Mouse (Mus musculus) thymus, postnatal 0 days (tissue): ENCODE results near the gene Slc35b1. TPM values are rescaled to one million over a fixed set of nuclear protein-coding genes. Genes with fewer than 3 reads are reported as not detected.
"Not testable (repeated sequence)": the region's sequence is repeated elsewhere in the genome, so short reads cannot be mapped to it uniquely, and the experiment has no call there.

Experiments used
- DNase-seq: peaks from one replicate; pipeline ENCODE4 v3.0.0-alpha.2; 2015; ENCODE audit warnings: low spot score
- polyA plus RNA-seq: library from polyadenylated mRNA; unstranded; fragments of >200 nt; fragmentation: Nextera tagmentation; extraction: Ambion mirVana; gene quantifications from 2 replicates; pipeline ENCODE4 v1.2.1, GENCODE M21; 2015

Slc35b1 gene
- polyA plus RNA-seq, 1 experiment from 2014 or later: 93.1 TPM

DNA sequence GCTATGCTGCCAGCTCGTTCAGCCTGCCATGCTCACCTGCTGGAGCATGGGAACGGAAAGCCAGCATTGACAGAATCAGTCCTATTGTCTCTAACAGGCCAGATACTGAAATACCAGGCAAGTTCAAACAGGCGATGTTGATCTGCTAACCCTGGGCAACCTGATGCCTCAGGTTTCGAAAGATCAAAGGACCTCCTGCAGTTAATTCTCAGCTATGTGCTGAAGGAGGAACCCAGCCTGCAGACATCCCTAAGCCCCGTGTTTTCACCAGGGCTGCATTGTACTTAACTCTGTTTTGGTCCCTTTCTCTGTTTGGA, 9.0 kb downstream of the Slc35b1 start:
- peak; percentile 39 for DNase-seq

DNA sequence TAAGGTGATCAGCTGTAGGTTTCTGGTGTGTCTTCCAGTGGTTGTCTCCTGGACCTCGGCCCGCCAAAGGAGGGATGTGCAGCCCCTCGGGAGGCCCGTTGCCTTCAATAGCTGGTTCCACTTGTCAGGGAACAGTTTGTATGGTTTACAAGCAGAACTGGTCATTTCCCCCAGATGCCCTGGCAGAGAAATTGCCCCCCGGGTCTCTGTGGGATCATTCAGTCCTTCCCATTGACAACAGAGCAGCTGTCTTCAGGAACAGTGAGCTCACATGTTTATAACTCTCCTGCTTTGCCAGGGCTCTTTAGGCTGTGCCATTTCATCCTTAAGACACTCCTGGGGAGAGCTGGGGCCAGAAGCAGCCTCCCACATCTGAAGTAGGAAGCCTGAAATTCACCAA, 9.6 kb downstream of the Slc35b1 start:
- no peak for DNase-seq

DNA sequence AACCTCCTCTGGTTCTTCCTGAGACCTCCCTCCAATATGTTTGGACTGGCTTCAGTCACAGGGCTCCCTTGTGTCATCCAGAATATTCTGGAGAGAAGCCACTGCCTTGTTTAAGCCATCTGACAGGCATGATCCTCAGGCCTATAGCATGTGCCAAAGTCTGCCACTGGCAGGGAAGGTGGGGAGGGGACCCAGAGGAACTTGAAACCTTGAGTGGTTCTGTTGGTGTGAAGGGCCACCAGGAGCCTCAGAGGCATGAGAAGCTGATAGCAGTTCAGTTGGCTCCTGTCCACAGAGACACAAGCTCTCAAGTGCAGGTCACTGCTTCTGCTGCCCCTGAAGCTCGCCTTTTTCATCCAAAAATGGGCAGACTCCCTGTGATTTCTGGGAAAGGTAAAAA, 12.1 kb downstream of the Slc35b1 start:
- no peak for DNase-seq

DNA sequence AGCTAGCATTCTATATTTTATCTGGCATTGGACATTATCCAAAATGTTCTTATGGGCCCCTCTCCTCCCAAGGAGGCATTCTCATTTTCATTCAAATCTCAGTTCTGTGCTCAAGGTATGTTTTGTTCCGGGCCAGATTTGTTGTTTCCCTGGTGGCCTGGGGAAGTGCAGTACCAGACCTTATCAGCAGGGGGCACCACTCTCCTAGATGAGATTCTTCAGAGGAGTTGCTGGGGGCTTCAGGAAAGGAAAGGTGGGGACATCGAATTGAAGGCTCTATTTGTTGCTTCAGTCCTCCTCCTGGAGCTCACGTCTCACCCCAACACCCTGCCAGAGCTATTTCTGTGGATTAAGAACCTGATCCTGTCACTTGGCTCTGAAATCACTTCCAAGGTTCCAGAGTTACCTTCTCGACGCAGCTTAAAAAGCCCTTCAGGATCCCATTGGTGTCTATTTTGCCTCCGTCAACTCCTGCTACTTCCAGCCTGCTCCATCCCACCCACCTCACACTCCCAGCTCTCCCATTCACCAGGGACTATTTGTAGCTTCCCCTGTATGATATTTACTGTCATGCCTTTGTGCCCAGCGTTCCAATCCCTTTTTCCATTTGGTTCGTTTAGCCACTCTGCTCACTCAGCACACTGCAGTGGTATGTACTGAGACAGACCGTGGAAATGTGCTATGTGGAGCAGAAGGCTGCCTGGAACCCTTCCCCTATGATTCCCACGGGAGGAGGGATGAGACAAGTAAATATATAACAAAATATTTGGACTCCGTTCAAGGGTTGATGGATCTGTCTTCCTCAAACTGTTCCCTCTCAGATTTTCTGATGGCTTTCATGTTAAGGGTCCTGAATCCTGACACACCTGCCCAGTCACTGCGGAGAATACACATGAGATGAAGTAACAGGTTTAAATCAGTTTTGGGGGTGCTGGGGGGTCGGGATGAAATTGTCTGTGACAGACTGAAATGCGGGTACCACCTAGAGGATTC, 13.6 kb downstream of the Slc35b1 start:
- DNase-seq: peak; percentile 73

DNA sequence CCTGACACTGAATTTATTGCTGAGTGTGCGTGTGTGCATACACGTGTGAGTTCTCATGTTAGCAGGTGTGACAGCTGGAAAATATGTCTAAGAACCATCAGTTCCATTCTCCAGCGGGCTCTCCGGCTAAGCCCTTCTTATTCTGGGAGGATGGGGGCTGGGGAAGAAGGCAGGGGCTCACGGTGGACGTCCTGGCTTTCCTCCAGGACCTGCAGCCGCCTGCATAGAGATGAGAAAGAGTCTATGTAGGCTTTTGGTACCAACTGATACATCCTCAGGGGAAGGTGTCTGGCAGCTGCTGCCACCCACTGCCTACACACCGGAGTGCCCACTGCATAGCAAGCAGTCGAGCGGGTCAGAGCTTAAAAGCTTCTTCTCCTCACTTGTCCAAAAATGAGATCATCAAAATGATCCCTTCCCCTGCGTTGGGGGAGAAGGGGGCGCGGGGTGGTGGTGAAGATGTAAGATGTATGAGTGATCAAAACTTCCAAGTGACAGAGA, 15.1 kb downstream of the Slc35b1 start:
- DNase-seq: no peak

DNA sequence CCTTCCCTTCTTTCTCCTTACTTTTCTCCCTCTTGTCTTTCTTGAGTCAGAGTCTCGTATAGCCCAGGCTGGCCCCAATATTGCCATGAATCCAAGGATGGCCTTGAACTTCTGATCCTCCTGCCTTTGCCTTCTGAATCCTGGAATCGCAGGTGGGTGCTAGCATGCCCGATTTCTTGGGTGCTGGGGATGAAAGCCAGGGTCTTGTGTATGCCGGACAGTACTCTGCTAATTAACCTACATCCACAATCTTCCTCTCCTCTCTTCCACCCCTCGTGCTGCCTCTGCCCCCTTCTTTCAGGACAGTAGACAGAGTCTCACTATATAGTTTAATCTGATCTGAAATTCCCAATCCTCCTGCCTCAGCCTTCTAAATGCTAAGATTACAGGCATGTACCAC, 17.1 kb downstream of the Slc35b1 start:
- DNase-seq: no peak

DNA sequence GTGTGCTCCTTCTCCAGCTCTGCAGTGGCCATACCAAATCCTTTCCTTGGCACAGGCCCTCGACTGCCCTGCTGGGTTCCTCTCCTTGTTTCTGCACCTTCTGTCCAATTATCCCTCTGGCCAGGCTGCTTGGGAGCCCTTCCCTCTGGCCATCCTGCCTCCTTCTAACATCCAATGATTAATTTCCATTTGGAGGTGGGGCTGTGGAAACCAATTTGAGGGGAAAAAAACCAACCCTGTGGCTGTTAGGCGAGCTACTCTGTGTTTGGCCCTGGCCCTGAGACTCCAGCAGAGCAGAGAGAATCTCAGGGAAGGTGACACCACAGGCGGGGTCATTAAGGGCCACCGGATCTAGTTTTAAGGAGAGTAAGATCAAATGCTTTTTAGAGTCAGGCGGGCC, 17.7 kb downstream of the Slc35b1 start:
- no peak for DNase-seq

DNA sequence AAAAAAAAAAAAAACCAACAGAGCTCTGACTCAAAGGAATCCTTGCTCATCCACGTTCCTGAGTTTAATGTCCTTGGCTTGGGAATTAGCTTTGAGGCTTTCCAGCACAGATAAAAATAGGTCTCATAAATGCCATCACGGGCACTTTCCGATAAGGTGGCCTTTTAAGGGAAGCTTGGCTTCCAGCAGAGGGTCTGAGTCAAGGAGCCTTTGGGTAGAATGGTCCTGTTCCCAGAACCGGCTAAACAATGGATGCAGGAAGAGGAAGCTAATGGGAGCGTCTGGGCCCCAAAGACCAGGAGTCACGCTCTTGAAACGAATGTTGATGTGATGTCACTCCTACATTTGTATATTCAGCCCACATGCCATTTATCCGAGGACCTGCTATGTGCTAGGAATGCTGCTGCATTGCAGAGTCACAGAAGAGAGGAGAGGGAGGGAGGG, 18.2 kb downstream of the Slc35b1 start:
- no peak for DNase-seq

DNA sequence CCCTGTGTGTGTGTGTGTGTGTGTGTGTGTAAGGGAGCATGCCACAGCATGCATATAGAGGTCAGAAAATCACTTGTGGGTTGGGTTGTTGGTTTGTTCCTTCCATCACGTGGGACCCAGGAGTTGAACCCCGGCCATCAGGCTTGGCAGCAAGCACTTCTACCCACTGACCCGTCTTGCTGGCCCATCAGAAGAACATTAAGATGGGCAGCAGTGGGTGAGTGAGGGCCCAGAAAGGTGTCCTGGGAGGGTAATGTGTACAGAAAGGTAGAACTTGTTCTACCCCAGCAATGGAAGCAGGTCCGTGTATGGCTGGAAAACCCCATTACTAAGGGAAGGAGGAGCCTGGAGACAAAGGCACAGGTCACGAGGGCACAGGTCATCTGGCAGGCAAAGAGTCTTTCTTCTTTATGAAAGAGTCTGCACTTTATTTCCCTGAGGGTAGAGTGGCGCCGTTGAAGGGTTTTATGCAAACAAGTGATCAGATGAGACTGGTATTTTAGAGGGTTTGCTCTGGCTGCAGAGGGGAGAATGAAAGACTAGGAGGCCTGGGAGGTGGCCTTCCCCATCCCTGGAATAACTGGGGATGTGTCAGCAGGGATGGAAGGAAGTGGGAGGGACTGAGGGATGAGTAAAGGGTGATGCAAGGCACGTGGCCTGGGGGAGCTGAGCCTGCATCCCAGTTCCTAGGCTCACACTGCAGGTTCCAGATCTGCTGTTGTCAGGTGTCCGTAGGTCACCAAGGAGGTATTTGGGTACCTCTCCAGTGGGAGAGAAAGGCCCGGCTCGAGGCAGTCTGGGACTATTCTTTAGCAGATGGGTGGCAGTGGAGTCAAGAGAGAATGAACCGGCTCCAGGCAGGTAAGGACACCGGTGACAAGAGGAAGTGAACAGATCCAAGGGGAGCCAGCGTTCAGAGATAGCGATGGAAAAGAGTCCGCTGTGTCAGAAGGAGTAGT, 19.2 kb downstream of the Slc35b1 start:
- DNase-seq: no peak

DNA sequence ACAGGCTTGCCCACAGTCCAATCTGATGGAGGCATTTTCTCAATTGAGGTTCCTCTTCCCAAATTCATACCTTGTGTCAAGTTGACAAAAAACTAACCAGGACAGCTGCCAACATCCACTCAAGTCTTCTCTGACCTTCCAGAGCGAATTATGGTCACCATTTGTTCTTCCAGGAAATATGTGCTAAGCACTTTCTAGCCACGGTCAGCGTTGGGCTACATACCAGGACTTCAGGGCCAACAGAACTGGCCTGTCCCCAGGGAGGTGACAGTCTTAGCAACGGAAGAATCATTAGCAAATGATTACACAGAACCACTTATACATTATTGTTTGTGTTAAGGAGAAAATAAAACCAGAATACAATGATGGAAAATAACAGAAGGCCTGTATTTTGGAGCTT, 21.3 kb downstream of the Slc35b1 start:
- DNase-seq: no peak

DNA sequence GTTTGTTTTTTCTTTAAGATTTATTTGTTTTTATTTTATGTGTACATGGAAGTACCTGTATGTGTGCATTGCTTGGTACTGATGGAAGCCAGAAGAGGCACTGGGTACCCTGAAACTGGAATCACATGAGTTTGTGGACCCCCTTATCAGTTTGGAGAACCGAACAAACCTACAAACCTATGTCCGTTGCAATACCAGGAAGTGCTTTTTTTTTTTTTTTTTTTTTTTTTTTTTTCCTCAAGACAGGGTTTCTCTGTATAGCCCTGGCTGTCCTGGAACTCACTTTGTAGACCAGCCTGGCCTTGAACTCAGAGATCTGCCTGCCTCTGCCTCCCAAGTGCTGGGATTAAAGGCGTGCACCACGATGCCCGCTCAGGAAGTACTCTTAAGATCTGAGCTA, 21.9 kb downstream of the Slc35b1 start:
- not testable (repeated sequence) for DNase-seq

DNA sequence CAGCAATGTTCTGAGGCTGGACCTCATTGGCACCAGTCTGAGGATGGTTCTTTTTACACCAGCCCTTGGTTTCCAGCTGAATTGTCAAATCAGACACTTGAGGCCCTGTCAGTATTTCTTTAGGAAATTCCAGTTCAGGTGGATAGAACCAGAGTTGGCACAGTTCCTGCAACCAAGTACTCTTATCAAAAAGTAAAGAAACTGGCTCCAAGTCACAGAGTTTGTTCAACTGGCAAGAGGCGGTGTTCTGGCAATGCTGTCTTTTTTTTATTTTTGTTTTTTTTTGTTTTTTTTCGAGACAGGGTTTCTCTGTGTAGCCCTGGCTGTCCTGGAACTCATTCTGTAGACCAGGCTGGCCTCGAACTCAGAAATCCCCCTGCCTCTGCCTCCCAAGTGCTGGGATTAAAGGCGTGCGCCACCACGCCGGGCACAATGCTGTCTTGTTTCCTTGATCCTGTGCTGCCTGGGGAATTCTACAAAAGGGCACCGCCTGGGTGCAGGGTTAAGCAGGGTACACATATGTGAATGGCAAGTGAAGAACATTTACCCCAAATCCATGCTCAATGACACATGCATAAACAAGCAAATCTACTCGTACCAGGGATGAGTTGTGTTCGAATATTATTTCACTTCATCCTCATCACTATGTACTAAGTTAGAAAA, 25.1 kb downstream of the Slc35b1 start:
- DNase-seq: no peak

DNA sequence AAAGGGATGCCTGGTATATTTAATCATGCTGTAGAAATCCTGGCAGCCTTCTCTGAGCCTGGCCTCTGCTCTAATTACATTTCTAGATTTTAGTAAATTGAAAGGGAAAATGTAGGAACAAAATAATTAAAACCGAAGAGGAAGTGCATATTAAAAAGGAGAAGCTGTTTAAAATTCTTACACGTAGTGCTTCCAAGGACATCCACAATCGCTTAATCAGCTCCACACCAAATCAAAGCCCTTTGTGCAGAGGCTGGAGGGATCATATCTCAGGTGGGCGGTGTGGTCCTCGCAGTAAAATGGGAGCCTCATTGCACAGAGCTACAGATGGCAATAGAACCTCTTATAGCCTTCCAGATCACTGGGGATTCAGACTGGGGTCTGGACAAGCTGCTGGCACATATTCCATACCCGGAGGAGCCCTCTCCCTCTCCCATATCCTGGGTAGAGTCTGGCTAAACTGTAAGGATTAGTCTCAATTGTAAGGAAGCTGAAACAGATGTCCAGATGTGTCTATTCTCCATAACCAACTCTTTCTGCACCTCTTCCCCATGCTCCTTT, 27.0 kb downstream of the Slc35b1 start:
- DNase-seq: no peak

DNA sequence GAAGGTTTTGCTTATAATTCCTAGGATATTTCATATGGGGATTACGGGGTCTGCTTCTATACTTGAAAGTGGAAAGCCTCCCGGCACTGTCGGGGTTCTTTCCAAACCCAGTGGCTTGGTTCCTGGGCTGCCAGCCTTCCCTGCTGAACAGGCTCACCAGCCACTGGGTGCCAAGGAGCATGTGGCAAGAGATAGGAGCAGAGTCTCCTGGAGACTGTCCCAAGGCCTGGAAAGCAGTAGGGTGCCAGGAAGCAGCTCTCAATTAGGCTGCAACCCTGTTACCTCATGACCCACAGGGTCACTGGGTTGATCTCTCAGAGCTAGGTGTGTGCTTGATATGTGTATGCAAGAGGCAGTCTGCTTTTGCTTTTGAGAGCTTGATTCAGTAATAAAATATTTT, 28.1 kb downstream of the Slc35b1 start:
- no peak for DNase-seq

DNA sequence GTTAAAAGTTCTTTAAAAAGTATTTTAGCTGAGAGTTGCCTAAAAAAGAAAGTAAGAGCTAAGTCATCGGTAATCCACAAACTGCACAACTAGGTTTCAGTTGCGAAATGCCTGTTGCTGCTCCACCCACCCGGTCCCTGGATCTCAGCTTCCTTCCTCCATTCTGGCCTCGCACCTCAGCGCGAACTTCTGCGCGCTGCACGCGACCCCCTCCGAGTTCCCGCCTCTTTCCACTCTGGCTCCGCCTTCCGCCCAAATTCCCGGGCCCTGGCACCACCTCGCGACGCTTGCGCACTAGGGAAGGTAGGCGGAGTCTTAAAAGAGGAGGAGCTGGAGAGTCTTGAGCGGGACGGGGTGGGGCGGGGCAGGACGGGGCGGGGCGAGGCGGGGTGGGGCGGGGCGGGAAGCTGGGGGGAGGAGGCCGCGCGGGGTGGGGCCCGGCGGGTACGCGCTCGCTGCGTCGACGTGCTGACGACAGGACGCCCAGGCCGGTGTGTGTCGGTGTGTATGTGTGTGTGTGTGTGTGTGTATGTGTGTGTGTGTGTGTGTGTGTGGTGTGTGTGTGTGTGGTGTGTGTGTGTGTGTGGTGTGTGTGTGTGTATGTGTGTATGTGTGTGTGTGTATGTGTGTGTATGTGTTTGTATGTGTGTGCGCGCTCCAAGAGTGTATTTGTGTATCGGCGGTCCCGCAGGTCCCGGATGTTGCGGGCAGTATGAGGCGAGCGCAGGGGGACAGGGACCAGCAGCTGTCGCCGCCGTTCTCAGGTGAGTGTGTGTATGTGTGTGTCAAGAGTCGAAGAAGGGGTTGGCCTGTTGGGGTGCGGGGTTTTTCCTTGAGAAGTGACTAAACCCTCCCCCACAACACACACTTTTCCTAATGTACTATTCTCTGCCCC, 29.4 kb downstream of the Slc35b1 start, which contains the start of gene Spop:
Gene Spop (plus strand): TSS at position 440 of the 895 bp plus-strand sequence.
- DNase-seq: peak; percentile 94

DNA sequence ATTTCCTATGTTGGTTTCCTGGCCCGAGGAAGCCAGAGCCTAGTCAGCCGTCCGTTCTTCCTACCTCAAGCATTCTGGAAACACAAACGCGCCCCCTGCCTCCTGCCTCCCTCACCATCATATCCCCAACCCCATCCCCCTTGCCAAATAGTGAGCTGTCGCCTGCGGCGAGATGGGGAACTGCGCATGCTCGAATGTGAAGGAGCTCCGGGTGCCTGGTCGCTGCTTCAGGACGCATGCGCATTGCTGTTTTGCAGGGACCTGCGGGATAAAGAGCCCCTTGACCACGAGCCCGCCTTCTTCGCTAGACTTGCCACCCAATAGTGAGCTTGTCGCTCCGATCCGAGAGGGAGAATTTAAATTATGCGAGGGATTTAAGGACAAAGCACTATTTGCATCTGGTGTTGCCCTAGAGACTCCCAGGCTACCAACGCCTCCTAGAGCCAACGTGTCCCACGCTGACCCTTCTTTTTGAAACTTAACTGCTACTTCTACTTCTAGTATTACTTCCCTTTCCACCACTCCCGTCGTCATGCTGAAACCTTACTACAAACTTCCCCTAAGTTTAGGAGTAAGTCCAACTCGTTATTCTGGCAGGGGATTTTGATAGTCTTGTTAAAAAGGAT, 30.2 kb downstream of the Slc35b1 start:
- peak; percentile 94 for DNase-seq

DNA sequence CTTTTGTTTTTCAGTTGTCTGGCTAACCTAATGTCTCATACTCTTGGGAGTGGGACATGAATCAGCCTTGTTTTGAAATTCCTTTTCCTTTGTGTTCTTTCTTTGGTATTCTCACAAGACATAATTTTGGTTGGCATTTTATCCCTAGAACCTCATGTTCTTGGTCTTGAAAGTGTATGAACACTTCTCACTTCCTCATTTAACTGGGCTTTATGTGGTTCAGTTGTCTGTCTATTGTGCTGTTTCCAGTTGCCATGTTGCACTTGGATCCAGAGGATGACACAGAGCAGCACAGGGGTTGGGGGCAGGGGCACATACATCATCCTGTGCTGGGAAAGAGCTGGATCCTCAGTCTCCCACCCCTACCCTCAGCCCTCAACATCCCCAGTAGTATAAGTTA, 31.4 kb downstream of the Slc35b1 start:
- no peak for DNase-seq

DNA sequence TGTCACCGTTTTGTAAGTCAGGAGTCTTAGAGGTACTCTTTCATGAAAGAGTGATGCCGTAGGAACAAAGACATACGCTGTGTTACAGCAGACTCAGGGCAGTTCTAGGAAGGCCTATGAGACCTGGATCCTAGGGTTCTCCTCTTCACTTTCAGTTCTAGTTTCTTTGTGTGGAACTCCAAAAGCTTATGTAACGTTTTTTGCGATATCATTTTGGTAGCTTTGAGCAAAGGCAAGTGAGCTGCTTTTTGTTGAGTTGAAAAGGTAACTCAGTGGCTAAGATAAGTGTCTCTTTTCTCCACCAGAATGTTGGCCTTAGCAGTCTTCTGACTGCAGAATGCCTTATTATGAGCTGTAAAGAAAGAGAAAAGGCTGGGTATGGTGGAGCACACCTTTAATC, 32.8 kb downstream of the Slc35b1 start:
- DNase-seq: no peak

DNA sequence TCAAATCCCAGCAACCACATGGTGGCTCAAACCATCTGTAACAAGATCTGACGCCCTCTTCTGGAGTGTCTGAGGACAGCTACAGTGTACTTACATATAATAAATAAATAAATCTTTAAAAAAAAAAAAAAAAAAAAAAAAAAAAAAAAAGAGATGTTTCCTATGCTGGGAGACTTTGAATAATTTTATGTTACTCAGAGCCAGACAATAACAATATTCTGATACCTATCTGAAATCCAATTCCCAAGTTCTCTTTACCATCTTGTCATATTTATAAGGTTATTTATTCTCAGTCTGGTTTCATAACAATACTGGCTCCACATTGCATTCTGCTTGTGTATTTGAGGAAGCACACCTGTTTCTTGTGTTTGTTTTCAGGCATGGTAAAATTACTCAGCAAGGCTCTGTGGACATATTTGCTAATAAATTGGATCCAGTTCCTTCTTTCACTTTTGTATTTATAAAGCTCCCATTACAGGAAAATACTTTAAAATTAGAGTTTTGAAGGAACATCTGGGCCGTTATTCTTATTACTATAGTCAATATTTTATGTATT, 36.5 kb downstream of the Slc35b1 start:
- no peak for DNase-seq
